Mouse (Mus musculus) liver, embryonic 13.5 days (tissue): ENCODE measurements around the gene Myo18b. TPM values are rescaled to one million over a fixed set of nuclear protein-coding genes. Genes with fewer than 3 reads are reported as not detected.

ENCODE experiments used
- ATAC-seq: fragments of 200-750 bp; cut with Nextera tagmentation; 2 replicates; pipeline ENCODE4 v1.8.0; 2017; ENCODE audit warnings: low read depth, mild to moderate bottlenecking, moderate number of reproducible peaks, moderate library complexity
- DNase-seq: peaks from one replicate; pipeline ENCODE4 v3.0.0; 2022
- H3K27ac ChIP-seq: fragments of 300-500 bp; sonication (generic); 2 replicates; pipeline ENCODE4 v1.5.1; 2015; ENCODE audit warnings: moderate library complexity, mild to moderate bottlenecking, inconsistent platforms
- H3K27me3 ChIP-seq: fragments of 300-500 bp; sonication (generic); 2 replicates; pipeline ENCODE4 v1.6.1; 2015; ENCODE audit warnings: mild to moderate bottlenecking, inconsistent platforms
- H3K36me3 ChIP-seq: fragments of 300-500 bp; sonication (generic); 2 replicates; pipeline ENCODE4 v1.6.1; 2015; ENCODE audit warnings: mild to moderate bottlenecking, inconsistent platforms
- H3K4me1 ChIP-seq: fragments of 300-500 bp; sonication (generic); replicated peaks from 2 replicates; pipeline ENCODE4 v1.6.1; 2015; ENCODE audit warnings: inconsistent platforms
- H3K4me2 ChIP-seq: fragments of 300-500 bp; sonication (generic); 2 replicates; pipeline ENCODE4 v1.6.1; 2015; ENCODE audit warnings: inconsistent platforms, mild to moderate bottlenecking, moderate library complexity
- H3K4me3 ChIP-seq: fragments of 300-500 bp; sonication (generic); replicated peaks from 2 replicates; pipeline ENCODE4 v1.5.1; 2015; ENCODE audit warnings: mild to moderate bottlenecking, inconsistent platforms
- H3K9ac ChIP-seq: fragments of 300-500 bp; sonication (generic); 2 replicates; pipeline ENCODE4 v1.6.1; 2015; ENCODE audit warnings: mild to moderate bottlenecking, inconsistent platforms
- H3K9me3 ChIP-seq: fragments of 300-500 bp; sonication (generic); replicated peaks from 2 replicates; pipeline ENCODE4 v1.6.1; 2016; ENCODE audit warnings: inconsistent platforms
- WGBS: fragments of 180-500 bp; shearing (Covaris S2); methylation state at CpG from one replicate; pipeline ENCODE4 v1.1.7; 2015; ENCODE audit not compliant: insufficient replicate concordance; 5-methylcytosine and 5-hydroxymethylcytosine counted together
- polyA plus RNA-seq: library from polyadenylated mRNA; unstranded; fragments of >200 nt; fragmentation: Nextera tagmentation; extraction: Ambion mirVana; gene quantifications from 2 replicates; pipeline ENCODE4 v1.2.1, GENCODE M21; 2015

Myo18b gene
- polyA plus RNA-seq, 1 experiment from 2014 or later = 0.07 TPM

- Histone ChIP-seq H3K4me2 (no peak overlapping the region), H3K4me1 (peaks cover 3% of the 10 kb centered on the region), H3K9ac (no peak overlapping the region), H3K27ac (no peak overlapping the region), H3K36me3 (no peaks in the 10 kb centered on the region), H3K4me3 (no peak overlapping the region), H3K9me3 (no peaks in the 10 kb centered on the region; the same call in none of the 2 replicates), H3K27me3 (no peaks in the 10 kb centered on the region)
- DNase-seq = no peak
- no peak for ATAC-seq
- WGBS = 45% methylated on average over 10 of the region's 10 CpGs
Observed at GRCm38 (mm10) chr5:112642731-112643130, 253.4 kb downstream of the Myo18b start.

- no peak for ATAC-seq
- H3K27ac ChIP-seq = no peak overlapping the region
- H3K9ac ChIP-seq = no peak overlapping the region
- H3K27me3 ChIP-seq = no peaks in the 10 kb centered on the region
- H3K9me3 ChIP-seq = no peaks in the 10 kb centered on the region; the same call in 1 of the 2 replicates
- H3K4me3 ChIP-seq = no peak overlapping the region
- DNase-seq = no peak
- H3K4me2 ChIP-seq = no peak overlapping the region
- H3K36me3 ChIP-seq = no peaks in the 10 kb centered on the region
- peaks cover 3% of the 10 kb centered on the region for H3K4me1 ChIP-seq
Observed at GRCm38 (mm10) chr5:112641770-112642169, 254.4 kb downstream of the Myo18b start.

- no peaks in the 10 kb centered on the region for H3K27me3 ChIP-seq
- H3K9me3 ChIP-seq = no peaks in the 10 kb centered on the region; the same call in 1 of the 2 replicates
- no peak overlapping the region for H3K4me3 ChIP-seq
- H3K9ac ChIP-seq = no peak overlapping the region
- DNase-seq (no peak), ATAC-seq (no peak)
- peak overlapping the region; percentile 21 for H3K4me2 ChIP-seq
- H3K4me1 ChIP-seq = peaks cover 3% of the 10 kb centered on the region
- no peaks in the 10 kb centered on the region for H3K36me3 ChIP-seq
- H3K27ac ChIP-seq = no peak overlapping the region
- 11% methylated on average over 20 of the region's 20 CpGs for WGBS
Observed at GRCm38 (mm10) chr5:112641131-112641530, 255.0 kb downstream of the Myo18b start.

- no peak overlapping the region for H3K4me3 ChIP-seq
- no peak overlapping the region for H3K27ac ChIP-seq
- H3K27me3 ChIP-seq = no peaks in the 10 kb centered on the region
- H3K9ac ChIP-seq = no peak overlapping the region
- H3K4me2 ChIP-seq = peak overlapping the region; percentile 21
- DNase-seq (peak; percentile 20), ATAC-seq (peak; percentile 41; the same call in 1 of the 2 replicates)
- H3K4me1 ChIP-seq = peaks cover 3% of the 10 kb centered on the region
- H3K9me3 ChIP-seq = no peaks in the 10 kb centered on the region; the same call in 1 of the 2 replicates
- no peaks in the 10 kb centered on the region for H3K36me3 ChIP-seq
- 6% methylated on average over 13 of the region's 13 CpGs for WGBS
Observed at GRCm38 (mm10) chr5:112640651-112641050, 255.5 kb downstream of the Myo18b start.

Other genes starting within 250 kb of the Myo18b start
- 1.7 and 2.1 TPM in 2 replicates for gene Grk3, start 119.4 kb upstream of the Myo18b start, polyA plus RNA-seq
- not detected in 2 replicates for gene Crybb2, start 173.8 kb upstream of the Myo18b start, polyA plus RNA-seq
- gene Crybb3, start 185.2 kb upstream of the Myo18b start, polyA plus RNA-seq = not detected in 2 replicates